Mouse (Mus musculus): ENCODE measurements around the gene Foxi2.

DNA sequence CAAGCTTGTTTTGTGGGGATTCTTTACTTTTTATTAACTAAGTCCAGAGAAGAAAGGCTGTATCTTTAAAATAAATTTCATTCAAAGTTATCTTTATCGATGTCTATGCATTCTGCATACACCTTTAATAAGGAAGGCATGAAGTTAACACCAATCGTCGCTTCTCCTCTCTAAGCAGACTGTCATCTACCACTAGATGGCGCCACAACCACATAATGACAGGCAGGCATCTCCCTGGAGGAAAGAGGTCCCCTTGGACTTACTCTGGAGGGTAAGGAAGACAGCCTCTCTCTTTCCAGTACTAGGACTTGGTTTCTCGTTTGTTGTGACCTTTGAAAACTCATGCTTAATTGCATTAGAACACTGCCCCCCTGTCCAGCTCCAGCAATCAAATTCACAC lies 6.7 kb upstream of the Foxi2 start:
- TF ChIP-seq EP300 (IDR thresholded peaks at IDR 0.05; ENCODE audit: insufficient read depth, low read depth, low read length) (no peak), POLR2A (IDR thresholded peaks at IDR 0.05; ENCODE audit: insufficient read depth, low read depth, low read length) (no peak), CTCF (IDR thresholded peaks at IDR 0.05) (peak; percentile 87)
